Mouse (Mus musculus): ENCODE data around the gene Trhr2.
"Not testable (repeated sequence)": the region's sequence is repeated elsewhere in the genome, so short reads cannot be mapped to it uniquely, and the experiment has no call there.

The Trhr2 gene

GRCm38 (mm10) chr8:122333531-122333930 is 27.0 kb downstream of the Trhr2 start:
- in situ Hi-C loops (cut with MboI, MseI) = loop anchor here (5.0 to 10.0 kb wide), 2 partner anchors 61 to 339 kb away; no protein-coding TSS in a partner anchor

DNA sequence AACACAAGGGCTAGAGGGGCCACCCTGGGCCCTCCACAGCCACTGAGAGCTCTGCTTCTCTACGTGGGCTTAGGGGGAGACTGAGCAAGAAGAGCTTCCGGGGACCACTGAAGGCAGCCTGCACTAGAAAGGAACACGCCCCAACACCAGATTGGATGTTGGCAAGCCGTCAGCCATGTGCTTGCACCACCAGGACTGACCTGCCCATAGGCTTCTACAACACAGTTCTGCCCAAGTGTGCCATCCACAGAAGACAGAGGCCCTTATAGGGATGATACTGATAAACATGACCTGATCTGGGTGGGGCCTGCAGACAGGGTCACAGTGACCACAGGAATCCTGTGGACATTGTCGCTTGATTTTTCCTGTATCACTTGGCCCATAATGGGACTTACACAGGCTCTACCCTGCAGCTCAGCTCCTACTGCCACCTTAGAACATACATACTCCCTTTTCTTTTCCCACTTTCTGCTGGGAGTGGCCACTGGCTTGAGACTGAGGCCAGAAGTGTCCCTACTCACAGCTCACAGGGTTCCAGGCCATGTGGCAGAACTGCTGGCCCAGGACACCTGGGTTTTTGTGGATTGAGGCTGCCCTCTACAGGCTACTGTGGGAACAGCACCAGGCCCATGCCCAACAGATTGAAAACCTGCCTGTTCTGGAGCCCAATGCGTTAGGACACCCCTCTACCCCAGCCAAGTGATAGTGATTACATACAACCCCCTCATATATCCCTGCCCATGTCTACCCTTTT is 27.6 kb downstream of the Trhr2 start:
- in situ Hi-C loops (cut with MboI, MseI) = loop anchor here (5.0 to 10.0 kb wide), 2 partner anchors 61 to 338 kb away; no protein-coding TSS in a partner anchor

- in situ Hi-C loops (cut with MboI, MseI) = loop anchor here (5.0 to 10.0 kb wide), 2 partner anchors 59 to 336 kb away; no protein-coding TSS in a partner anchor
Measured at GRCm38 (mm10) chr8:122331134-122331523, 29.4 kb downstream of the Trhr2 start.

DNA sequence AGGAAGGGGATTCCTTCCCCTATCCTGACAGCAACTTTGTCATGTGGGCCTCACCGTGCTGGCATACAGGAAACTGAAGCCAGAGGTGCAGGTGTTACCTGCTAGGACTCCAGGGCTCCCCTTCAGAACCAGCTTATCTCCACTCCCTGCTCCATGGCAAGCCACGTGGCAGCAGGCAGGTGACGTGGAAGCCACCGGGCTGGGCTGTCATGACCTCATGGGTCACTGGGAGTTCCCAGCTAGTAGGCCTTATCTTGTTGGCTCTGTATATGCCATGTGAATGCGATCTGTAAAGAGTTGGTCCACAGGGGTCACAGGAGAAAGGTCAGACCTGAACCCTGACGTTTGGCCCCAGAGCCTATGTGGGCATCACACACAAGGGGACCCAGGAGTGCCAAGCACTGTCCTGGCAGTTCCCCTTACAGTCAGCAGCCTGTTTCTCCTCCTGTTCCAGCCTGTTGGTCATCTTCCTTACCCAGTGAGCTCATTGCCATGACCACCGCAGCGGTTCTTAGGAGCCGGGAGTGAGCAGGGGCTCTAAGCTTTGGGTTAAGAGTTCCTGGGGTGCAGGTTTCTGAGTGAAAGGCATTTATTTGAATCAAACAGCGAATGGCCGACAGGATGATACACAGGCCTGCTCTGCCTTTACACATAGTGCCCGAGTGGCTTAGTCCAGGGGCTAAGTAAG is 30.0 kb downstream of the Trhr2 start:
- in situ Hi-C loops (cut with MboI, MseI) = loop anchor here (5.0 to 10.0 kb wide), 2 partner anchors 58 to 336 kb away; no protein-coding TSS in a partner anchor

DNA sequence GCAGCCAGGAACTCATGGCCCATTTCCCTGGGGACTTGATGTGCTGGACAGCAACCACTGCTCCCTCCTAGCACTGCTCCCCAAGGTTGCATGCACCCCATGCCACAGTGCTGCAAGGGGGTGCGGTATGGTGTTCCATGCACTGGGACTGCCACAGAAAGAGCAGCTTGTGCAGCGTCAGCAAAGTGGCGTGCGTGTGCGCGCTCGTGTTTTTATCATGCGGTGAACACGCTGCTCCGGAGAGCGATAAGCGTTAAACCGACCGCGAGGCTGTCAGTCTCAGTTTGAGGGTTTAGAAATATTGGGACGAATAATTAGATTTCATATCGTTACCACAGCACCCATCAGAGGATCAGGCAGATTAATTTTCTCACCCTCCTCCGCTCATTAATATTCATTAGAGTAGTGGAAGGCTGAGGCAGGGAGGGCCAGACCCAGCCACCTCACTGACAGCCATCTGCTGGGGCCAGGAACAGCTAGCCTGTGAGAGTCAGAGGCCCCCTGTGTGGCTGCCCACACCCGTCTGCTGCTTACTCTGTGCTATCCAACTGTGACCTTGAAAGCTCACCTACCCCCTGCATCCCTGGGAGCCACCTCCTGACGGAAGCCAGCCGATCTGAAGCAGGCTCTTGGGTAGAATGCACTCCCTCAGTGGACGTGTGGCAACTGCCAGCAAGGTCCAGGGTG is 30.9 kb downstream of the Trhr2 start:
- in situ Hi-C loops (cut with MboI, MseI) = loop anchor here (5.0 to 10.0 kb wide), 2 partner anchors 57 to 335 kb away; no protein-coding TSS in a partner anchor

GRCm38 (mm10) chr8:122329072-122329471 is 31.5 kb downstream of the Trhr2 start:
- in situ Hi-C loops (cut with MboI, MseI) = no loop called here

- in situ Hi-C loops (cut with MboI, MseI) = no loop called here
Measured at GRCm38 (mm10) chr8:122326114-122326542, 34.4 kb downstream of the Trhr2 start.

GRCm38 (mm10) chr8:122325196-122325595 is 35.4 kb downstream of the Trhr2 start:
- in situ Hi-C loops (cut with MboI, MseI) = no loop called here

- in situ Hi-C loops (cut with MboI, MseI) = not testable (repeated sequence)
Measured at GRCm38 (mm10) chr8:122323951-122324402, 36.6 kb downstream of the Trhr2 start.

GRCm38 (mm10) chr8:122322792-122323191 is 37.8 kb downstream of the Trhr2 start:
- in situ Hi-C loops (cut with MboI, MseI) = no loop called here

- in situ Hi-C loops (cut with MboI, MseI) = no loop called here
Measured at GRCm38 (mm10) chr8:122322126-122322525, 38.4 kb downstream of the Trhr2 start.

GRCm38 (mm10) chr8:122321455-122321921 is 39.1 kb downstream of the Trhr2 start:
- in situ Hi-C loops (cut with MboI, MseI) = no loop called here

- in situ Hi-C loops (cut with MboI, MseI) = no loop called here
Measured at GRCm38 (mm10) chr8:122320541-122320940, 40.0 kb downstream of the Trhr2 start.

GRCm38 (mm10) chr8:122319708-122320075 is 40.9 kb downstream of the Trhr2 start:
- in situ Hi-C loops (cut with MboI, MseI) = no loop called here

DNA sequence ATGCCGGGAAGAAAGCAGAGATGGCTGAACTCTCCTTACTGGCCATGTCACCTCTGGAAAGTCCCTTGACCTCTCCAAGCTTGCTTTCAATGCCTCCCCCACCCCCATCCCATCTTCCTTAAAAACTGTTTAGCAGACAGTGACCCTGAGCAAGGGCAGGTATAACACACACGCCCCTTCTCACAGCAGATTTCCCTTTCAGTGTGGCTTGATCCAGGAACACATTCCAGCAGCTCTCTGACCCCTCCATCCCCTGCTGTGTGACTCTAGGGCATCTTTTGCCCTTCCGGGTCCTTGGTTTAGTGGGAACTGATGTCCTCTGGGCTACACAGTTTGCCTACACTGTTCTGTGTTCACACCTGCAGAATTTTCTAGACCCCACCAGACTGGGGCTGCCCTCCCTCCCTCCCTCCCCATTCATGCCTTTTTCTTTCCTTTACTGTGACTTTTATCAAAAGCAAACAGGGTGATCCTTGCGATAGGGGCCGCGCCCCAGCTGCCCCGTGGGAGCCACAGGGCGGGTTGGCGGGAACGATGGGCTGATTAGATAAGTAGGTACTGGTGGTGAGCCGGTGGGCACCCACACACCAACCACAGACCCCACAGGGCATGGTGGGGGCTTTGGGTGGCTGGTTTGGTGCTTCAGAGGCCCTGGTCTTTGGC is 41.4 kb downstream of the Trhr2 start:
- in situ Hi-C loops (cut with MboI, MseI) = no loop called here

GRCm38 (mm10) chr8:122317918-122318475 is 42.5 kb downstream of the Trhr2 start:
- in situ Hi-C loops (cut with MboI, MseI) = no loop called here

GRCm38 (mm10) chr8:122316402-122316801 is 44.1 kb downstream of the Trhr2 start:
- in situ Hi-C loops (cut with MboI, MseI) = no loop called here

- in situ Hi-C loops (cut with MboI, MseI) = no loop called here
Measured at GRCm38 (mm10) chr8:122314899-122315496, 45.5 kb downstream of the Trhr2 start.

DNA sequence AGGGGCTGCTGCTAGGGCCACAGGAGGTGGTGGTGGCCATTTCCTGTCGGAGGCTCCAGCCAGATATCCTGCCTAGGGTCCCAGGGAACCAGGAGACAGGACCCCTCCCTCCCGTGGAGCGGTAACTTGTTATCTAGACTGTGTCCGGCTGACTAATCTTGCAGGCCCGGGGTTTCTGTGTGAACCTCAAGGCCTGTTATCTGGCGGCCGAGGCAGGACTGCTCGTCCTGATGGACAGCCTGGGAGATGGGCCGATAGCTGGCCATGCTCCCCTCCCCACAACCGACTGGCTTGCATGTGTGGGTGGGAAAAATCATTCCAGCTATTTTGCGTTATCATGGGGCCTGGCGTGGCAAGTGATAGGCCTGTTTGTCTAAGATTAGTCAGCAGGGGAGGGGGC is 47.2 kb downstream of the Trhr2 start:
- in situ Hi-C loops (cut with MboI, MseI) = no loop called here

DNA sequence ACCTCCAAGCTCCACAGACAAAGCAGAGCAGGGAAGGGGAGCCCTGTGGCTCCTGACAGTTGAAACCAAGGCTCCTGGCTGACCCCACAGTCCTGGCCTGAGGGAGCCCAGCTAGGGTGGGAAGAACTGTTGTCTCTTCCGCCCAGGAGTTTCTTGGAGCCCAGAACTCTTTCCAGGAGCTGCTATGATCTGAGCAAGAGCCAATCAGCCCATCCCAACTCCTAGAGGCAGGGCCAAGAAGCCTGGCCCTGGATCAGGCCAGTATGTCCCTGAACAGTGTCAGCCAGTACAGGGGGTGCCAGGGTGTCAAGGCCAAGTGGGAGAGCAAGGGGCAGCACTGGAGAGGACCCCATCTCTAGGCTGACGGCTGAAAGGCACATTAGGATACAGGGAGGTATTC is 48.0 kb downstream of the Trhr2 start:
- in situ Hi-C loops (cut with MboI, MseI) = no loop called here

- in situ Hi-C loops (cut with MboI, MseI) = no loop called here
Measured at GRCm38 (mm10) chr8:122311115-122311514, 49.4 kb downstream of the Trhr2 start.

Data from regulatory T cell (primary cell).